Comparison of ENCODE assay signal across 27 mouse cellular contexts in genomic region chr2:106455039-106455438, GRCm38 (mm10).
DNase-seq lines count a peak whose midpoint lies in the region; ATAC-seq and TF ChIP-seq lines count a peak whose summit lies in the region.
"Had no signal": no experiment of that assay in that cellular context is flagged by ENCODE, and none has a peak within 500 bp of the region (broad histone marks: within the 10 kb centered on the region; RNA-seq: fewer than 3 reads in every experiment).

No protein-coding gene starts in this region.

- in situ Hi-C loops in ES-E14 (cut with MboI; ENCODE audit: low sequenced_read_pairs in 2 of 2, unreplicated experiment in 2 of 2), result no loop called here

- H3K27ac ChIP-seq in midbrain, embryonic 13.5 days, result no peak overlapping the region
- no peak overlapping the region for H3K27ac ChIP-seq in midbrain, postnatal 0 days (ENCODE audit: low read depth, low read length)
- H3K27ac ChIP-seq in ES-E14 (ENCODE audit: insufficient read depth, low read depth, low read length, poor library complexity, severe bottlenecking), result no peak overlapping the region
- H3K27ac ChIP-seq in forebrain, embryonic 13.5 days, result peak overlapping the region; percentile 76
- H3K27ac ChIP-seq in forebrain, embryonic 16.5 days (ENCODE audit: low read length), result peak overlapping the region; percentile 70
- no peak overlapping the region for H3K27ac ChIP-seq in liver, embryonic 12.5 days
- H3K27ac ChIP-seq: embryonic facial prominence, embryonic 12.5 days; embryonic facial prominence, embryonic 15.5 days; heart, adult 2 months; hindbrain, embryonic 10.5 days; hindbrain, embryonic 13.5 days; intestine, embryonic 15.5 days had no signal

- TF ChIP-seq CTCF in midbrain, postnatal 0 days (IDR thresholded peaks at IDR 0.05), result no peak

- H3K9ac ChIP-seq in midbrain, embryonic 13.5 days (replicated peaks), result no peak overlapping the region
- H3K9ac ChIP-seq in midbrain, postnatal 0 days (replicated peaks; ENCODE audit: low read length, poor library complexity, severe bottlenecking), result no peak overlapping the region
- H3K9ac ChIP-seq in ES-E14 (ENCODE audit: insufficient read depth, low read depth, low read length, poor library complexity, severe bottlenecking), result no peak overlapping the region
- H3K9ac ChIP-seq in forebrain, embryonic 13.5 days, result no peak overlapping the region
- H3K9ac ChIP-seq in forebrain, embryonic 16.5 days (replicated peaks; ENCODE audit: low read depth, low read length), result no peak overlapping the region
- no peak overlapping the region for H3K9ac ChIP-seq in liver, embryonic 12.5 days
- H3K9ac ChIP-seq: embryonic facial prominence, embryonic 12.5 days; embryonic facial prominence, embryonic 15.5 days; hindbrain, embryonic 13.5 days; intestine, embryonic 15.5 days had no signal

- no peak overlapping the region for H3K4me3 ChIP-seq in midbrain, embryonic 13.5 days (replicated peaks)
- H3K4me3 ChIP-seq in midbrain, postnatal 0 days (ENCODE audit: low read depth, low read length), result no peak overlapping the region
- no peak overlapping the region for H3K4me3 ChIP-seq in ES-E14 (ENCODE audit: insufficient read depth in 1 of 2, low read depth in 1 of 2, low read length in 2 of 2, poor library complexity in 1 of 2, severe bottlenecking in 1 of 2)
- no peak overlapping the region for H3K4me3 ChIP-seq in forebrain, embryonic 13.5 days
- H3K4me3 ChIP-seq in forebrain, embryonic 16.5 days (replicated peaks; ENCODE audit: low read length), result no peak overlapping the region
- no peak overlapping the region for H3K4me3 ChIP-seq in liver, embryonic 12.5 days
- H3K4me3 ChIP-seq: embryonic facial prominence, embryonic 12.5 days; embryonic facial prominence, embryonic 15.5 days; heart, adult 2 months; hindbrain, embryonic 10.5 days; hindbrain, embryonic 13.5 days; intestine, embryonic 15.5 days had no signal

- no peaks in the 10 kb centered on the region for H3K4me1 ChIP-seq in midbrain, embryonic 13.5 days (replicated peaks)
- no peaks in the 10 kb centered on the region for H3K4me1 ChIP-seq in midbrain, postnatal 0 days (ENCODE audit: insufficient read depth, low read length)
- H3K4me1 ChIP-seq in ES-E14 (ENCODE audit: control insufficient read depth in 2 of 2, insufficient read depth in 2 of 2, low read length in 2 of 2, poor library complexity in 1 of 2), result peaks cover 0 to 9% of the 10 kb centered on the region in 2 experiments; a peak in 2 of 4 replicates
- peaks cover 13% of the 10 kb centered on the region; the same call in 1 of the 2 replicates for H3K4me1 ChIP-seq in forebrain, embryonic 13.5 days
- peaks cover 10% of the 10 kb centered on the region for H3K4me1 ChIP-seq in forebrain, embryonic 16.5 days (replicated peaks; ENCODE audit: control insufficient read depth, insufficient read depth, low read length)
- no peaks in the 10 kb centered on the region for H3K4me1 ChIP-seq in liver, embryonic 12.5 days
- H3K4me1 ChIP-seq: embryonic facial prominence, embryonic 12.5 days; embryonic facial prominence, embryonic 15.5 days; hindbrain, embryonic 10.5 days; intestine, embryonic 15.5 days had no signal

- H3K4me2 ChIP-seq in midbrain, embryonic 13.5 days (replicated peaks), result no peak overlapping the region
- H3K4me2 ChIP-seq in midbrain, postnatal 0 days (ENCODE audit: low read depth, low read length, poor library complexity, severe bottlenecking), result no peak overlapping the region
- no peak overlapping the region for H3K4me2 ChIP-seq in forebrain, embryonic 13.5 days
- no peak overlapping the region for H3K4me2 ChIP-seq in forebrain, embryonic 16.5 days (ENCODE audit: low read length)
- no peak overlapping the region for H3K4me2 ChIP-seq in liver, embryonic 12.5 days
- H3K4me2 ChIP-seq: embryonic facial prominence, embryonic 12.5 days; embryonic facial prominence, embryonic 15.5 days; heart, embryonic 11.5 days; hindbrain, embryonic 13.5 days; intestine, embryonic 15.5 days had no signal

- 0 out of 2 replicates have a peak, but pooled peaks have one; percentile 45 for ATAC-seq in midbrain, embryonic 13.5 days
- no peak for ATAC-seq in midbrain, postnatal 0 days (ENCODE audit: low FRiP score)
- peak; percentile 76 for ATAC-seq in forebrain, embryonic 13.5 days
- peak; percentile 62 for ATAC-seq in forebrain, embryonic 16.5 days
- ATAC-seq in liver, embryonic 12.5 days, result no peak
- ATAC-seq: CD4-positive, CD25-positive, alpha-beta regulatory T cell, adult 4 months; intestine, embryonic 15.5 days; Patski had no signal

- DNase-seq in midbrain, postnatal 0 days (ENCODE audit: low spot score), result no peak
- DNase-seq in ES-E14 (ENCODE audit: low read depth, low spot score), result no peak
- no peak for DNase-seq in kidney, postnatal 10 days
- no peak for DNase-seq in ovary, adult 18-20 months (ENCODE audit: low spot score)
- DNase-seq: adrenal gland, postnatal 10 days; adrenal gland, postnatal 36 days; cerebellum, adult 11 months; cerebellum, adult 2 months; cerebellum, adult 9-11 months; cerebellum, postnatal 25 days; gastrocnemius, postnatal 10 days; gastrocnemius, postnatal 36 days; heart, adult 2 months; kidney, adult 11 months had no signal

- no peaks in the 10 kb centered on the region for H3K9me3 ChIP-seq in midbrain, embryonic 13.5 days
- no peaks in the 10 kb centered on the region for H3K9me3 ChIP-seq in midbrain, postnatal 0 days (ENCODE audit: low read length)
- H3K9me3 ChIP-seq in ES-E14 (ENCODE audit: control insufficient read depth, insufficient read depth, low read depth, low read length), result no peaks in the 10 kb centered on the region
- no peaks in the 10 kb centered on the region for H3K9me3 ChIP-seq in forebrain, embryonic 13.5 days (replicated peaks)
- no peaks in the 10 kb centered on the region for H3K9me3 ChIP-seq in forebrain, embryonic 16.5 days (ENCODE audit: control insufficient read depth, low read length)
- H3K9me3 ChIP-seq in liver, embryonic 12.5 days (replicated peaks), result no peaks in the 10 kb centered on the region
- H3K9me3 ChIP-seq: embryonic facial prominence, embryonic 12.5 days; embryonic facial prominence, embryonic 15.5 days; hindbrain, embryonic 10.5 days; hindbrain, embryonic 13.5 days; intestine, embryonic 15.5 days had no signal

- no peaks in the 10 kb centered on the region for H3K36me3 ChIP-seq in midbrain, embryonic 13.5 days
- no peaks in the 10 kb centered on the region for H3K36me3 ChIP-seq in midbrain, postnatal 0 days (ENCODE audit: insufficient read depth, low read length)
- H3K36me3 ChIP-seq in ES-E14 (ENCODE audit: control insufficient read depth, insufficient read depth, low read length, poor library complexity, severe bottlenecking), result no peaks in the 10 kb centered on the region
- H3K36me3 ChIP-seq in forebrain, embryonic 13.5 days (ENCODE audit: poor library complexity, severe bottlenecking), result no peaks in the 10 kb centered on the region
- H3K36me3 ChIP-seq in forebrain, embryonic 16.5 days (ENCODE audit: control insufficient read depth, insufficient read depth), result no peaks in the 10 kb centered on the region
- no peaks in the 10 kb centered on the region for H3K36me3 ChIP-seq in liver, embryonic 12.5 days
- H3K36me3 ChIP-seq: embryonic facial prominence, embryonic 12.5 days; embryonic facial prominence, embryonic 15.5 days; G1E; hindbrain, embryonic 10.5 days; hindbrain, embryonic 13.5 days; intestine, embryonic 15.5 days had no signal

- 80% methylated on average over 4 of the region's 4 CpGs for WGBS in midbrain, embryonic 13.5 days
- WGBS in midbrain, postnatal 0 days, result 67% methylated on average over 4 of the region's 4 CpGs
- 41% methylated on average over 4 of the region's 4 CpGs for WGBS in forebrain, embryonic 13.5 days
- WGBS in forebrain, embryonic 16.5 days, result 27% methylated on average over 4 of the region's 4 CpGs
- 68% methylated on average over 4 of the region's 4 CpGs for WGBS in liver, embryonic 12.5 days (ENCODE audit: insufficient replicate concordance)

- H3K27me3 ChIP-seq in midbrain, embryonic 13.5 days, result no peaks in the 10 kb centered on the region
- no peaks in the 10 kb centered on the region for H3K27me3 ChIP-seq in midbrain, postnatal 0 days (ENCODE audit: insufficient read depth, low read length)
- H3K27me3 ChIP-seq in forebrain, embryonic 13.5 days, result no peaks in the 10 kb centered on the region
- H3K27me3 ChIP-seq in forebrain, embryonic 16.5 days (replicated peaks; ENCODE audit: control insufficient read depth, insufficient read depth, low read length), result no peaks in the 10 kb centered on the region
- H3K27me3 ChIP-seq in liver, embryonic 12.5 days (replicated peaks), result no peaks in the 10 kb centered on the region
- H3K27me3 ChIP-seq: embryonic facial prominence, embryonic 12.5 days; embryonic facial prominence, embryonic 15.5 days; hindbrain, embryonic 13.5 days; intestine, embryonic 15.5 days; Patski had no signal

TF ChIP-seq in ES-E14, 5 proteins besides CTCF, POLR2A, EP300 and RAD21:
- TF ChIP-seq ZC3H11A (IDR thresholded peaks at IDR 0.05; ENCODE audit: borderline replicate concordance, low read depth, low read length) (no peak), ZNF384 (IDR thresholded peaks at IDR 0.05; ENCODE audit: low read depth, low read length) (peak; percentile 67)

Comparison
In these comparisons a context has a peak if more than half of its experiments do, and no peak if none do; other contexts are left out.
1. ATAC-seq: peak in midbrain, embryonic 13.5 days (single experiment), forebrain, embryonic 13.5 days (single experiment) and forebrain, embryonic 16.5 days (single experiment); none in midbrain, postnatal 0 days (single experiment) and liver, embryonic 12.5 days (single experiment).
2. H3K27ac ChIP-seq: peak in forebrain, embryonic 13.5 days (single experiment) and forebrain, embryonic 16.5 days (single experiment); none in midbrain, embryonic 13.5 days (single experiment), midbrain, postnatal 0 days (single experiment), ES-E14 (single experiment) and liver, embryonic 12.5 days (single experiment).